Mouse (Mus musculus) macrophage (primary cell): ENCODE measurements at regions not wholly inside any gene's neighbourhood (a gene's known extent, or its start where the extent isn't known, plus 50 kb on each side); places are given as distances from the start of the nearest gene placed in this dataset.

Experiments
- H3K27ac ChIP-seq: fragments of 350-480 bp; formaldehyde crosslinking; 2 replicates; pipeline ENCODE4 v1.9.0; 2021
- H3K36me3 ChIP-seq: fragments of 350-480 bp; formaldehyde crosslinking; 2 replicates; pipeline ENCODE4 v1.9.0; 2021; ENCODE audit errors: inconsistent target
- H3K4me3 ChIP-seq: fragments of 350-480 bp; formaldehyde crosslinking; 2 replicates; pipeline ENCODE4 v1.9.0; 2021; ENCODE audit errors: inconsistent target
- H3K79me2 ChIP-seq: fragments of 350-480 bp; formaldehyde crosslinking; 2 replicates; pipeline ENCODE4 v1.9.0; 2021; ENCODE audit errors: inconsistent target
- WGBS: methylation state at CpG from one replicate; pipeline ENCODE4 v1.1.7; 2026; ENCODE audit warnings: inconsistent platforms; ENCODE audit not compliant: missing documents; 5-methylcytosine and 5-hydroxymethylcytosine counted together

GRCm38 (mm10) chr16:30145465-30146207 lies 81.5 kb downstream of the Hes1 start:
- WGBS, result 42% methylated on average over 16 of the region's 16 CpGs
- Histone ChIP-seq H3K4me3 (no peak overlapping the region), H3K79me2 (no peaks in the 10 kb centered on the region), H3K36me3 (no peaks in the 10 kb centered on the region), H3K27ac (no peak overlapping the region)

GRCm38 (mm10) chr16:30146208-30146525 lies 82.0 kb downstream of the Hes1 start:
- Histone ChIP-seq H3K79me2 (no peaks in the 10 kb centered on the region), H3K4me3 (no peak overlapping the region), H3K36me3 (no peaks in the 10 kb centered on the region), H3K27ac (no peak overlapping the region)
- no CpG with 5 or more reads among the region's 1 CpGs for WGBS

- no peaks in the 10 kb centered on the region for H3K36me3 ChIP-seq
- H3K27ac ChIP-seq, result no peak overlapping the region
- H3K4me3 ChIP-seq, result no peak overlapping the region
- no peaks in the 10 kb centered on the region for H3K79me2 ChIP-seq
- WGBS, result 92% methylated on average over 4 of the region's 4 CpGs
Observed at GRCm38 (mm10) chr16:30147296-30147695, 83.1 kb downstream of the Hes1 start.

GRCm38 (mm10) chr16:30151104-30151503 lies 86.9 kb downstream of the Hes1 start:
- Histone ChIP-seq H3K36me3 (no peaks in the 10 kb centered on the region), H3K4me3 (no peak overlapping the region), H3K79me2 (no peaks in the 10 kb centered on the region), H3K27ac (no peak overlapping the region)
- 94% methylated on average over 3 of the region's 3 CpGs for WGBS

GRCm38 (mm10) chr16:30155070-30155469 lies 90.9 kb downstream of the Hes1 start:
- WGBS, result 5% methylated on average over 6 of the region's 6 CpGs
- H3K27ac ChIP-seq, result peak overlapping the region; percentile 32; the same call in 1 of the 2 replicates

GRCm38 (mm10) chr16:30155486-30156246 lies 91.5 kb downstream of the Hes1 start:
- Histone ChIP-seq H3K4me3 (no peak overlapping the region), H3K27ac (peak overlapping the region; percentile 32; the same call in 1 of the 2 replicates), H3K79me2 (no peaks in the 10 kb centered on the region), H3K36me3 (no peaks in the 10 kb centered on the region)
- whole genome bisulfite sequencing, result 81% methylated on average over 5 of the region's 6 CpGs

More at GRCm38 (mm10) chr16:30155070-30155469, 90.9 kb downstream of the Hes1 start:
- Histone ChIP-seq H3K4me3 (no peak overlapping the region), H3K36me3 (no peaks in the 10 kb centered on the region), H3K79me2 (no peaks in the 10 kb centered on the region)

- WGBS, result 96% methylated on average over 9 of the region's 9 CpGs
- H3K36me3 ChIP-seq, result no peaks in the 10 kb centered on the region
- H3K27ac ChIP-seq, result no peak overlapping the region
- no peak overlapping the region for H3K4me3 ChIP-seq
- H3K79me2 ChIP-seq, result no peaks in the 10 kb centered on the region
Observed at GRCm38 (mm10) chr16:30158184-30158583, 94.0 kb downstream of the Hes1 start.

- WGBS, result 17% methylated on average over 2 of the region's 2 CpGs
- Histone ChIP-seq H3K27ac (no peak overlapping the region), H3K4me3 (no peak overlapping the region), H3K36me3 (no peaks in the 10 kb centered on the region), H3K79me2 (no peaks in the 10 kb centered on the region)
Observed at GRCm38 (mm10) chr16:30160399-30160798, 96.2 kb downstream of the Hes1 start.

GRCm38 (mm10) chr16:30163303-30163702 lies 99.1 kb downstream of the Hes1 start:
- H3K36me3 ChIP-seq, result no peaks in the 10 kb centered on the region
- no peak overlapping the region for H3K4me3 ChIP-seq
- H3K27ac ChIP-seq, result no peak overlapping the region
- H3K79me2 ChIP-seq, result no peaks in the 10 kb centered on the region
- 93% methylated on average over 4 of the region's 4 CpGs for WGBS

GRCm38 (mm10) chr16:30165667-30166180 lies 101.5 kb downstream of the Hes1 start:
- H3K79me2 ChIP-seq, result no peaks in the 10 kb centered on the region
- 74% methylated on average over 3 of the region's 3 CpGs for WGBS
- no peak overlapping the region for H3K4me3 ChIP-seq
- no peak overlapping the region for H3K27ac ChIP-seq
- no peaks in the 10 kb centered on the region for H3K36me3 ChIP-seq

- WGBS, result 35% methylated on average over 24 of the region's 24 CpGs
- Histone ChIP-seq H3K79me2 (no peaks in the 10 kb centered on the region), H3K36me3 (no peaks in the 10 kb centered on the region), H3K27ac (no peak overlapping the region), H3K4me3 (no peak overlapping the region)
Observed at GRCm38 (mm10) chr16:30171381-30172079, 95.8 kb downstream of the Cpn2 start.

GRCm38 (mm10) chr16:30172136-30172731 lies 95.1 kb downstream of the Cpn2 start:
- WGBS, result 90% methylated on average over 13 of the region's 13 CpGs
- no peak overlapping the region for H3K27ac ChIP-seq
- no peaks in the 10 kb centered on the region for H3K79me2 ChIP-seq
- no peaks in the 10 kb centered on the region for H3K36me3 ChIP-seq
- no peak overlapping the region for H3K4me3 ChIP-seq

- WGBS, result 44% methylated on average over 9 of the region's 9 CpGs
- Histone ChIP-seq H3K36me3 (no peaks in the 10 kb centered on the region), H3K27ac (no peak overlapping the region), H3K79me2 (no peaks in the 10 kb centered on the region), H3K4me3 (no peak overlapping the region)
Observed at GRCm38 (mm10) chr16:30172798-30173202, 94.5 kb downstream of the Cpn2 start.
